Mouse (Mus musculus) lung, adult 2 months (tissue): ENCODE data around the gene Gm28308.

ENCODE experiments used
- CTCF ChIP-seq: fragments of 200-500 bp; IDR thresholded peaks from 2 replicates; pipeline ENCODE4 v1.5.1; 2011; ENCODE audit warnings: mild to moderate bottlenecking, low read length, control low read depth; ENCODE audit not compliant: insufficient read depth
- POLR2A ChIP-seq: fragments of 200-500 bp; IDR thresholded peaks from 2 replicates; pipeline ENCODE4 v1.6.1; 2011; ENCODE audit warnings: low read depth, mild to moderate bottlenecking, control low read depth, low read length, borderline replicate concordance; ENCODE audit errors: extremely low read depth

- no peak for TF ChIP-seq CTCF
- TF ChIP-seq POLR2A, result no peak
Observed at GRCm38 (mm10) chr6:52118903-52119635, 94.1 kb downstream of the Gm28308 start.
